Mouse (Mus musculus) hindbrain, embryonic 11.5 days (tissue): ENCODE data around the gene Gna15. TPM values are rescaled to one million over a fixed set of nuclear protein-coding genes. Genes with fewer than 3 reads are reported as not detected.

Experiments used
- ATAC-seq: fragments of 200-750 bp; cut with Nextera tagmentation; 2 replicates; pipeline ENCODE4 v1.8.0; 2017; ENCODE audit warnings: mild to moderate bottlenecking, moderate TSS enrichment, moderate library complexity; ENCODE audit not compliant: low FRiP score
- DNase-seq: peaks from one replicate; pipeline ENCODE4 v3.0.0-alpha.2; 2015; ENCODE audit warnings: low spot score
- H3K27ac ChIP-seq: fragments of 300-500 bp; sonication (generic); 2 replicates; pipeline ENCODE4 v1.5.1; 2014; ENCODE audit warnings: mild to moderate bottlenecking, low read depth, low read length
- H3K27me3 ChIP-seq: fragments of 300-500 bp; sonication (generic); 2 replicates; pipeline ENCODE4 v1.6.1; 2014; ENCODE audit warnings: mild to moderate bottlenecking, low read length, moderate library complexity, mixed read lengths; ENCODE audit not compliant: control insufficient read depth, insufficient read depth
- H3K36me3 ChIP-seq: fragments of 300-500 bp; sonication (generic); 2 replicates; pipeline ENCODE4 v1.6.1; 2014; ENCODE audit warnings: mild to moderate bottlenecking, low read length, moderate library complexity, mixed read lengths; ENCODE audit not compliant: control insufficient read depth, insufficient read depth
- H3K4me1 ChIP-seq: fragments of 300-500 bp; sonication (generic); replicated peaks from 2 replicates; pipeline ENCODE4 v1.6.1; 2014; ENCODE audit warnings: low read length, mixed read lengths; ENCODE audit not compliant: control insufficient read depth, insufficient read depth
- H3K4me2 ChIP-seq: fragments of 300-500 bp; sonication (generic); replicated peaks from 2 replicates; pipeline ENCODE4 v1.6.1; 2014; ENCODE audit warnings: mild to moderate bottlenecking, low read depth, low read length
- H3K4me3 ChIP-seq: fragments of 300-500 bp; sonication (generic); 2 replicates; pipeline ENCODE4 v1.5.1; 2014; ENCODE audit warnings: low read depth, low read length
- H3K9ac ChIP-seq: fragments of 300-500 bp; sonication (generic); 2 replicates; pipeline ENCODE4 v1.6.1; 2014; ENCODE audit warnings: low read depth, low read length
- H3K9me3 ChIP-seq: fragments of 300-500 bp; sonication (generic); 2 replicates; pipeline ENCODE4 v1.6.1; 2016; ENCODE audit warnings: low read length; ENCODE audit not compliant: control insufficient read depth
- WGBS: fragments of 180-500 bp; shearing (Covaris S2); extraction: QIAGEN DNeasy Blood & Tissue Kit; methylation state at CpG from one replicate; pipeline ENCODE4 v1.1.7; 2014; 5-methylcytosine and 5-hydroxymethylcytosine counted together
- polyA plus RNA-seq: library from polyadenylated mRNA; unstranded; fragments of >200 nt; fragmentation: Nextera tagmentation; extraction: Ambion mirVana; gene quantifications from 2 replicates; pipeline ENCODE4 v1.2.1, GENCODE M21; 2014

Gene Gna15
- polyA plus RNA-seq, 1 experiment from 2014 or later: 0.56 TPM

DNA sequence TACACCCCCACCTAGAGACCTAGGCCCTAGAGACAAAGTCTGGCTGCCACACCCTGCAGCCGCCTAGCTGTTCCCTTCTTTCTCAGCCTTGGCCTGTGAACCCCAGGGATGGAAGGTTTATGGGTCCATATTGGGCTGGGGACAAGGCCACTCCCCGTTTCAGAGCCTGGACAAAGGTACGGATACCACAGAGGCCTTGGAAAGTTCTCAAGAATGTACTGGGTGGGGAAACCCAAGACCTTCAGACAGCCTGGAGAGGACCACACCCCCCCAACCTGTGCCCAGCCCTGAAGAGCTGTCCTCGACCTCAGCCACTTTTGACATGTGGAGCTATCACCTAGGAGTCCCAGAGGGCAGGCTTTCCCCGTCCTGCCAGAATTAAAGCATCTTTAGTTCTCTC is 24.9 kb upstream of the Gna15 start:
- ATAC-seq: no peak
- Histone ChIP-seq H3K27me3 (no peaks in the 10 kb centered on the region), H3K4me2 (no peak overlapping the region), H3K9me3 (no peaks in the 10 kb centered on the region), H3K36me3 (no peaks in the 10 kb centered on the region), H3K4me3 (no peak overlapping the region), H3K4me1 (peaks cover 4% of the 10 kb centered on the region), H3K9ac (no peak overlapping the region), H3K27ac (no peak overlapping the region)
- 66% methylated on average over 5 of the region's 5 CpGs for WGBS
- no peak for DNase-seq

DNA sequence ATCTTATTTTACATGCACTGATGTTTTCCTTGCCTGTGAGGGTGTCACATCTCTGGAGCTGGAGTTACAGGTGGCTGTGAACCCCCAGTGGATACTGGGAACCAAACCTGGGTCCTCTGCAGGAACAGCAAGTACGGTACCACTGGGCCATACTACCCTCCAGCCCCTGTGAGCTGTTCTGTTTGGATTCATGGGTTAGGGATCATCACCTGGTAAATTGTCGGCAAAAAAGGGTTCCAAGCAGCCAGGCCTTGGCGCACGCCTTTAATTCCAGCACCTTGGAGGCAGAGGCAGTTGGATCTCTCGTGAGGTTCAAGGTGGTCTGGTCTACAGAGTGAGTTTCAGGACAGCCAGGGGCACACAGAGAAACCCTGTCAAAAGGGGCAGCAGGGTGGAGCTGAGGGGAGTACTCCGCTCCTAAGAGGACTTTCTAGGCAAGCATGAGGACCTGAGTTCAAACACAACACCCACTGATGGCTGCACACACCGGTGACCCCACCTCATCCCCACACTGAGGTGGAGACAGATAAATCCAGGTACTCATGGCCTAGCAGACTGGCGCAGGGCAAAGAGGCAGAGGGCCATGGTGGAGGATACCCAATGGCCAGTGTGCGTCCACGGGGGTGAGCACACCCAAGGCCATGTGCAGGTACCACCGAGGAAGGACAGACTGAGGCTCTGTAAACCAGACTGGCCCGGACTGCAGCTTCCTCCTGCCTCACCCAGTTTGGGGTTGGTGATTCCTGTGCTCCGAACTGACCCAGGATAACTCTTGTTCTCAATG is 23.0 kb upstream of the Gna15 start:
- 93% methylated on average over 13 of the region's 13 CpGs for WGBS
- Histone ChIP-seq H3K36me3 (no peaks in the 10 kb centered on the region), H3K27ac (no peak overlapping the region), H3K4me1 (peaks cover 15% of the 10 kb centered on the region), H3K4me2 (no peak overlapping the region), H3K9me3 (no peaks in the 10 kb centered on the region), H3K9ac (no peak overlapping the region), H3K27me3 (no peaks in the 10 kb centered on the region), H3K4me3 (no peak overlapping the region)
- no peak for ATAC-seq
- DNase-seq: no peak

DNA sequence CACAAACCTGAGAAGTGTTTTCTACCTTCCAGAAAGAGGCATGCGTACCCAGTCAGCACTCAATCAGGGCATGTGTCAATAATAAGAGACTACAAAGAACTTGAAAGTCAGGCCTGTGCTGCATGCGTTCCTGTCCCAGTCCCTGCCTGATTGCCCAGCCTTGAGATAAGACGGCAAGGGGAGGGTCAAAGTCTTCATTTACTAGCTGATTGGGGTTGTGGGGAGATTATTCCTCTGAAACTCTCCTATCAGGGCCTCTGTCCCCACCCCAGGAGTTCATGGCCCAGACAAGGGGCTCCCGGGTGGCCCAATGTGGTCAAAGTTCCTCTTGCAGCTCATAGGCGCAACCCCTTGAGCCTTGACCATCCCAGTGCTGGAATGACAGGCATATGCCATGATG is 22.3 kb upstream of the Gna15 start:
- no peak for DNase-seq
- 83% methylated on average over 5 of the region's 5 CpGs for WGBS
- no peak overlapping the region for H3K4me3 ChIP-seq
- H3K4me2 ChIP-seq: no peak overlapping the region
- H3K4me1 ChIP-seq: peaks cover 15% of the 10 kb centered on the region
- no peaks in the 10 kb centered on the region for H3K36me3 ChIP-seq
- no peak overlapping the region for H3K9ac ChIP-seq
- H3K27ac ChIP-seq: no peak overlapping the region
- no peaks in the 10 kb centered on the region for H3K27me3 ChIP-seq
- no peak for ATAC-seq
- no peaks in the 10 kb centered on the region for H3K9me3 ChIP-seq

GRCm38 (mm10) chr10:81545161-81545747 is 21.2 kb upstream of the Gna15 start, which contains the start of gene Gna11:
Gene Gna11, minus strand, starts transcription at chr10:81545190.
- peak; percentile 100 for DNase-seq
- ATAC-seq: peak; percentile 96
- Histone ChIP-seq H3K36me3 (no peaks in the 10 kb centered on the region), H3K4me3 (peak within 1 kb of the TSS; percentile 90), H3K9me3 (no peaks in the 10 kb centered on the region), H3K4me2 (peak within 1 kb of the TSS; percentile 98), H3K27ac (peak within 1 kb of the TSS; percentile 86), H3K9ac (peak within 1 kb of the TSS; percentile 92), H3K27me3 (no peaks in the 10 kb centered on the region), H3K4me1 (peaks cover 15% of the 10 kb centered on the region)
- WGBS: 2% methylated on average over 47 of the region's 59 CpGs

- WGBS: under 1% methylated on average over 92 of the region's 93 CpGs
- Histone ChIP-seq H3K36me3 (no peaks in the 10 kb centered on the region), H3K9me3 (no peaks in the 10 kb centered on the region), H3K4me3 (peak overlapping the region; percentile 90), H3K4me1 (peaks cover 15% of the 10 kb centered on the region), H3K9ac (peak overlapping the region; percentile 92), H3K27me3 (no peaks in the 10 kb centered on the region), H3K27ac (peak overlapping the region; percentile 81), H3K4me2 (peak overlapping the region; percentile 98)
- DNase-seq (no peak), ATAC-seq (peak; percentile 59)
Measured at GRCm38 (mm10) chr10:81544296-81545160, 20.5 kb upstream of the Gna15 start.

DNA sequence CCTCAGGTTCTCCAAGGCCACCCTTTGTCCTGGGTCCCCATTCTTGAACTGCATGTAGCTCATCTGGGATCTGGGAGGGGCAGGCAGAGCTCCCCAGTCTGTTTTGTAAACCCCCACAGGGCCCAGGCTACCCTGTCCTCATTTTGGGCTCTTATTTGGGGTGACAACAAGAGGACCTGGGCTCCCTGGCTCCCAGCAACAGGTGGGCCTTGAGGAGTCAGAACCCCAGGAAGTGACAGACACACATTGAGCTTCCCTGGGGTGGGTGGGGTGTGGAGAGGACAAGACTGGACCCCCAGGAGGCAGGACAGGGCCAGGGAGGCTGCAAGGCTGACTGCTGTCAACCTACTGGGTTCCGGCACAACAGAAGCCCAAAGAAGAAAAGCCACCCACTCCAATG is 19.6 kb upstream of the Gna15 start:
- H3K27ac ChIP-seq: no peak overlapping the region
- ATAC-seq (no peak), DNase-seq (no peak)
- H3K27me3 ChIP-seq: no peaks in the 10 kb centered on the region
- no peaks in the 10 kb centered on the region for H3K9me3 ChIP-seq
- 60% methylated on average over 1 of the region's 1 CpGs for WGBS
- H3K4me2 ChIP-seq: peak overlapping the region; percentile 98
- H3K4me1 ChIP-seq: peaks cover 15% of the 10 kb centered on the region
- peak overlapping the region; percentile 90 for H3K4me3 ChIP-seq
- peak overlapping the region; percentile 92 for H3K9ac ChIP-seq
- no peaks in the 10 kb centered on the region for H3K36me3 ChIP-seq

- Histone ChIP-seq H3K27ac (no peak overlapping the region), H3K36me3 (no peaks in the 10 kb centered on the region), H3K4me3 (peak overlapping the region; percentile 4; the same call in 1 of the 2 replicates), H3K9ac (no peak overlapping the region), H3K9me3 (no peaks in the 10 kb centered on the region), H3K4me2 (peak overlapping the region; percentile 98), H3K4me1 (peaks cover 15% of the 10 kb centered on the region), H3K27me3 (no peaks in the 10 kb centered on the region)
- WGBS: 81% methylated on average over 7 of the region's 7 CpGs
- ATAC-seq: no peak
- no peak for DNase-seq
Measured at GRCm38 (mm10) chr10:81542727-81543460, 18.9 kb upstream of the Gna15 start.

GRCm38 (mm10) chr10:81541803-81542202 is 17.8 kb upstream of the Gna15 start:
- Histone ChIP-seq H3K27me3 (no peaks in the 10 kb centered on the region), H3K4me2 (no peak overlapping the region), H3K4me3 (no peak overlapping the region)

More at GRCm38 (mm10) chr10:81541803-81542202, 17.8 kb upstream of the Gna15 start:
- Histone ChIP-seq H3K9me3 (no peaks in the 10 kb centered on the region), H3K27ac (no peak overlapping the region), H3K9ac (no peak overlapping the region), H3K4me1 (peaks cover 15% of the 10 kb centered on the region), H3K36me3 (no peaks in the 10 kb centered on the region)
- ATAC-seq (no peak), DNase-seq (no peak)
- WGBS: 84% methylated on average over 10 of the region's 10 CpGs
